Mouse (Mus musculus) cerebellum, postnatal 10 days (tissue): ENCODE results near the gene Entpd2.
"Not testable (repeated sequence)": the region's sequence is repeated elsewhere in the genome, so short reads cannot be mapped to it uniquely, and the experiment has no call there.

Experiments
- DNase-seq, 2 experiments: peaks; one replicate each; pipeline ENCODE4 v3.0.0; 2021; ENCODE audit warnings: mixed read lengths in 2 of 2

Gene Entpd2

DNA sequence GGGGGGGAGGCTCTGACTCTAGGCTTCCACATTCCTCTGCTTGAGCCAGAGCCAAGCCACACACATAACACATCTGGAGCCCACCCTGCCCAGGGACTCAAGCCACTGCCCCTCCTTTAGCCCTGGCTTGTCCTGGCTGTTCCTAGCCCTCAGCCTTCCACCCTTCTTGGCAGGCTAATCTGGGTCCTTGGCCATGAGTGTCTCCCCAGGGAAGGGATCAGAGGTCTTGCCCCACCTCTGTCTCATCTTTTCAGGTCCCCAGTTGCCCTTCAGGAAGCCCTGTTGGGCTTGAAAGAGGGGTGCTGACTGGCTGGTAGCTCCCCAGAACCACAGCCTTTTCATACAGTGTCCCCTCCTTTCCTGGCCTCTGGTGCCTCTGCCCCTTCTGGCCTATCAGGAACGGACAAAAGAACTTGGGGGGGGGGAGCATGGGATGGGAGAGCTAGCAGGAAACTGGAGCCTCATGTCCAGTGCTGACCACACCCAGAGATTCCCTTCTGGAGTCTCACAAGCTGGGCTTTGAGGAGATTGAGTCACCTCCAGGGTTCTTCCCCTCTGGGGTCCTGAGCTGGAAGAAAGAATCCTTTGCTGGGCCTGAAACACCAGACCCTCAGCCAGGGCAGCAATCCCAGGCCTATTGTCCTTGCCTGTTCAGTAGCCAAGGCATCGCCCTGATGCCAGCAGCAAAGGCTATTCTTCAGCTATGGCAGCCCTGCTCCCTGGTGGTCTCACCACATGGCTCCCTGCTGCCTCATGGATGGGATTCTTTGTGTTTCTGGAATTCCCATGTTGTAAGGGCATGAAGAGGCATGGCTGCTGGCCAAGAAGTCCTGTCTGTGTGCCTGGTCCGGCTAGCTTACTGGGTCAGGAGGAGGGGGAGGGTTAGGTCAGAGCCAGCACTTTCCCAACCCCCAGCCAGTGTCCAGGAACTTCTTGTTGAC, 1.1 kb upstream of the Entpd2 start:
- DNase-seq, result peak; percentile 71 to 80

DNA sequence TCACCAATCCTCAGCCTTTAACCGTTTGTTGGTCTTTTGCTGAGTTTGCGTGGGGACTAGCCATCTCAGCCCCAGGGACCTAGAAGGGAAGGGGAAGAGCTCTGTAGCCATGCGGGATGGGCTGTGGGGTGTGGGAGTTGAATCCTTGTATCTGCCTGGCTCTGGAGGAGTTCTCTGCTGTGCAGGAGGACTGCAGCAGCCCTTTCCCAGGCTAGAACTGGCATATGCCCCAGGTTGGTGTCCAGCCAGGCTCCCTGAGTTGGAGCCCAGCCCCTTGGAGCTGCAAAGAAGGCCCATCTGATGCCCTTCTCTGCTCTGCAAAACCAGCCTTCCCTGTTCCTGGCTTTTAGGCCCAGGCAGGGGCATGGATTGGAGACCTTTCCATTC, 916 bp downstream of the Entpd2 start:
- DNase-seq, result peak; percentile 89 to 94

- DNase-seq, result peak; percentile 73 to 78
Measured at GRCm38 (mm10) chr2:25397010-25397409, 1.3 kb downstream of the Entpd2 start.

- DNase-seq, result no peak
Measured at GRCm38 (mm10) chr2:25398065-25398464, 2.4 kb downstream of the Entpd2 start.

GRCm38 (mm10) chr2:25399051-25399450, 3.4 kb downstream of the Entpd2 start, which contains the start of gene Npdc1:
TSS of gene Npdc1 (plus strand) at chr2:25399351.
- no peak for DNase-seq

DNA sequence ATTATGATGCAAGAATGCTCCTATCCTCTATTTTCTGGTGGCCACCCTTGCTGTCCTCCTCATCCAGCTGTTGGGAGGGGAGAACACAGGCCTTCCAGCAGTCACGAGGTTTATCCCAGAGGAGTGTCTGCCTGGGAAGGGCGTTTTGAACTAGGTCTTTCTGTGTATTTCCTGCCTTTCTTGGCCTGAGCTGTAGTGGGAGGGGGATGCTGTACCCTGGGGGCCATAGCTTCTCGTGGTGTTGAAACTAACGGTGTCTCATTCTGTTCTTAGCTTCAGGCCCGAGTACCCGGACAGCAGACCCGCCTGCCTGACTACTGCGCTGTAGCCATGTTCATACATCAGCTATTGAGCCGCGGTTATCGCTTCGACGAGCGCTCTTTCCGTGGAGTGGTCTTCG, 4.6 kb downstream of the Entpd2 start:
- no peak for DNase-seq

GRCm38 (mm10) chr2:25400764-25401163, 5.1 kb downstream of the Entpd2 start:
- peak; percentile 81 to 82 for DNase-seq

GRCm38 (mm10) chr2:25402377-25402971, 6.8 kb downstream of the Entpd2 start:
- DNase-seq, result peak; percentile 94 to 97

DNA sequence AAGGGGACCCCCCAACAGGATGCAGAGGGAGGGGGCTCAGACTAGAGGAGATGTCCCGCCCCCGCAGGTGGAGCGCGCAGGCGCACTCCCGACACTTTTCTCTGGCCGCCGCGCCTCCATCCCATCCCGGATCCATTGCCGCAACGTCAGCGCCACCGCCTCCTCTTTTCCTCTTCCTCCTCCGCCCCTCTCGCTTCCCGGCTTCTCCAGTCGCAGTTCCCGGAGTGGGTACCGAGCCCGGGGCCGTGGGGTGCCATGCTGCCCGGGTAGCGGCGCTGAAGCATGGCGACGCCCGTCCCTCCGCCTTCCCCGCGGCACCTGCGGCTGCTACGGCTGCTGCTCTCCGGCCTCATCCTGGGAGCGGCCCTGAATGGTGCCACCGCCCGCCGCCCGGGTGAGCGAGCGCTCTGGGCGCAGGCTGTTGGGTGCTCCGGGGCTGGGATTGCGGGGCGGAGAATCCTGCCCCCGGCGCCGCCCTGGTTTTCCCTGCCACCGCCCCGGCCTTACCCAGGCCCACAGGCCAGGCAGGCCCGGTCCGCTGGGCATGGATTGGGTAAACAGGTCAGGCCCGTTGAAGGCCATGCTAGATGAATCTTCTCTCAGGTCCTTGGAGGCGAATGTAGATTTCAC, 7.4 kb downstream of the Entpd2 start:
- DNase-seq, result peak; percentile 94 to 96

DNA sequence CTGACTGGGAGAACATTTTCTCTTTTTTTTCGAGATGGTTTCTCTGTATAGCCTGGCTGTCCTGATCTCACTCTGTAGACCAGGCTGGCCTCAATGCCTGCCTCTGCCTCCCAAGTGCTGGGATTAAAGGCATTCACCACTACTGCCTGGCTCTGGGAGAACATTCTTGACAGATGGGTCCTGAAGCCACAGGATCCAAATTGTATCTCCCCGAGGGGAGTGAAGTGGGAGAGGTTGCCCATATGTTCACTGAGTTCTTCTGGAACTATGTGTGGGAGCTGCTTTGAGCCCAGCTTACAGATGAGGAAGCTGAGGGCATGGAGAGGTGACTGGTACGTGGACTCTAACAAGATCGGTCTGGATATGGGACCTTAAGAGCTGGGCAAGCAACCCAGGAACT, 8.3 kb downstream of the Entpd2 start:
- no peak for DNase-seq

DNA sequence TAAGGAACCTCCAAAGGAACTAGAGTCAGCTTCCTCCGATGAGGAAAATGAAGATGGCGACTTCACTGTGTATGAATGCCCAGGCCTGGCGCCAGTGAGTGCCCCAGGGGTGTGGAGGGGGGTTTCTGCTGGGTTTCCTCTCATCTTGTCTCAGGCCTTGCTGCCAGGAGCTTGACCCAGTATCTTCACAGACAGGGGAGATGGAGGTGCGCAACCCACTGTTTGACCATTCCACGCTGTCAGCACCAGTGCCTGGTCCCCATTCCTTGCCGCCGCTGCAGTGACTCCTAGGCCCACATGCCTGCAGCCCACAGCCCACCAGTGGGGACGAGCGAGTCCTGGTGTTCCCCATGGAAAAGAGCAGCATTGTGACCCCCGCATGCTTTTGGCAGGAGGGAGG, 13.2 kb downstream of the Entpd2 start:
- no peak for DNase-seq

DNA sequence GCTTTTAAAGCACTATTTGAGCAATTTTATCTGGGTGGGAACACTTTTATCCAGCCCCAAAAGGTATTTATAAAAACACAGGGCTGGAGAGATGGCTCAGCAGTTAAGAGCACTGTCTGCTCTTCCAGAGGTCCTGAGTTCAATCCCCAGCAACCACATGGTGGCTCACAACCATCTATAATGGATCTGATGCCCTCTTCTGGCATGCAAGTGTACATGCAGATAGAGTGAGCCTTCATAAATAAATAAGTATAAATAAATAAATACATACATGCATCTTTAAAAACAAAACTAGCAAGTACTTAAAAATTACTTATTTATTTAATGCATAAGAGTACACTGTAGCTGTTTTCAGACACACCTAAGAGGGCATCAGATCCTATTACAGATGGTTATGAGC, 17.8 kb downstream of the Entpd2 start:
- DNase-seq, result not testable (repeated sequence)

DNA sequence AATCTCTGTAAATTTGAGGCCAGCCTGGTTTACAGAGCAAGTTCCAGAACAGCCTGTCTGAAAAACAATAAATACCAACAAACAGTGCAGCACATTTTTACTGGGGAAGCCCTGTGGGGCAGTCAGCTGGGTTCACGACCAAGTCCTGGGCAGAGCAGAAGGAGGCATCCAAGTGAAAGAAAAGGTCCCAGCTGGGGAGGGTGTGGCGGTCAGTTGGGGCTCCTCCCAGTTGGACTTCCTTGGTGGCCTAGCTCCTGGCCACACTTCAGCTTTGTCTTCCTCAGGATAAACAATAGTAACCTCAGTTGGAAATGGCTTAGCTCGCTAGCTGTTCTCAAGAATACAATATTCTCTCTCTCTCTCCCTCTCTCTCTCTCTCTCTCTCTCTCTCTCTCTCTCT, 21.8 kb downstream of the Entpd2 start:
- peak in 1 of 2 experiments; percentile 70 for DNase-seq

DNA sequence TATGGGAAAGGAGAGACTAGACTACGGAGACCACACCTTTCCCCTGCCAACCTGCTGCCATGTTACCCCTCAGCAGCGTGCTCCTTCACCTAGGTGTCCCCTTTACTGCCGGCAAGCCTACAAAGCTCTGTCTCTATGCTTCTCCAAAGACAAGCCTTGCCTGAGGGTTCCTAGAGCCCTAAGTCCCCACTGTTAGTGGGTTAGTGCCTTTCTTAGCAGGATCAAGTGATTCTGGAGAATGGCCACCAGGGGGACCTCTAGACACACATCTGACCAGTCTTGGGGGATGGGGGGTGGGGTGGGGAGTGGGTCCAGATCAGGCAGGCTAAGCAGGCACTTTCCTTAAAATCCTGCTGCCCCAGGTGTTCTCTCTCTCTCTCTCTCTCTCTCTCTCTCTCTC, 26.2 kb downstream of the Entpd2 start:
- DNase-seq, result peak; percentile 83 to 87

DNA sequence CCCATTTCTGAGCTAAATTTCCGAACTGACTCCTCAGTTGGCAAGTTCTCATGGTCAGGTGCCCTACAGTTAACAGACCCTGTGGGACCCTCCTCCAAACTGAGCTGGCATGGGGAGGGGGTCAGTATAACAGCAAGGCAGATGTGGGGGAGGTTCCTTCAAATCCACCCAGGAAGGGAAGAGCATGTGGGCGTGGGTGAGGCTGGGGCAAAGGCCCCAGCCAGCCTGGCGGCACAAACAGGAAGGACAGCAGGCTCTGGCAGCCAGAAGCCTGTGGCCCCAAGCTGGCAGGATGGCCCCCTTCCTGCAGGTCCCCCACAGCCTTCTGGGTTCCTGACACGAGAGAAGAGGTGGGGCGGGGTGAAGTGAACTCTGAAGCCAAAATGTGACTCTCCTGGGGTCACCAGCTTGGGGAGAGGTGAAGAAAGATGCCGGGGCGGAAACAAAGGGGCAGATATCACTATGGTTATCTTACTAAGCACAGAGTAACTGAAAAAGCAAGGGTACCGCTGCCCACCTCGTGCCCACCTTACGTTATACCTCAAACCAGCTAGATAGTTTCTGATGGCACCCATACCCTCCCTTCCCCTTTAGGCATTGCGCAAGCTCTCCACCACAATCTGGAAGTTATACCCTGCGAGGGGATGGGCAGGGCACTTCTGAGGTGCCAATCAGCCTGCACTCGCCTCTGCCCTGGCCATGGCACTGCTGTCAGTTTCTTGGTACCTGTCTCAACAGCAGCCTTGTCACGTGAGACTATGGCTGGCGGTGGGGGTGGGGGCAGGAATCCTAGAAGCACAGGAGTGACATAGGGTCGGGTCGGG, 27.1 kb downstream of the Entpd2 start, which contains the start of gene Fut7:
Fut7 (plus strand) TSS at position 681 of the 824 bp plus-strand sequence.
- DNase-seq, result no peak

GRCm38 (mm10) chr2:25423626-25424025, 28.0 kb downstream of the Entpd2 start:
- DNase-seq, result peak in 1 of 2 experiments; percentile 71

GRCm38 (mm10) chr2:25425481-25425880, 29.8 kb downstream of the Entpd2 start:
- peak; percentile 67 to 70 for DNase-seq

DNA sequence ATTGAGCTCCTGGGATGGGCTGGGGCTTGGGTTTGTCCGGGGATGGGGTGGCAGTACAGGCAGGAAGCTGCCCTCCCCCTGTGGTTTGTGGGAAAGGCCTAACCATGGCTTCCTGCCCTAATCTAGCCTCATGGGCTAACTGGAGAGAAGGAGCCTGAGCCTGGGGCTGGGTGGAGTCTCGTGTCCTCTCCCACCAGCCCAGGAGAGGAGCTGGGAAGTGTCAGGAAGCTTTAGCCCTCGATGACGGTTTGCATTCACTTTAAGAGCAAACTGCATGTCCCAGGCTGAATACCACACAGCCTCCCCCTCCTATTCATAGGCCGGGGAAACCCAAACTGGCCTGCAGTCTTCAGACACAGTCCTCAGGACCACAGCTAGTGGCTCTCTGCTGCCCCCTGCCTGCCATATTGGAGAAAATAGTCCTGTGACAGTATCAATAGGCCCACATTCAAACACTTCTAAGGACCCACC, 31.1 kb downstream of the Entpd2 start:
- peak; percentile 91 for DNase-seq

DNA sequence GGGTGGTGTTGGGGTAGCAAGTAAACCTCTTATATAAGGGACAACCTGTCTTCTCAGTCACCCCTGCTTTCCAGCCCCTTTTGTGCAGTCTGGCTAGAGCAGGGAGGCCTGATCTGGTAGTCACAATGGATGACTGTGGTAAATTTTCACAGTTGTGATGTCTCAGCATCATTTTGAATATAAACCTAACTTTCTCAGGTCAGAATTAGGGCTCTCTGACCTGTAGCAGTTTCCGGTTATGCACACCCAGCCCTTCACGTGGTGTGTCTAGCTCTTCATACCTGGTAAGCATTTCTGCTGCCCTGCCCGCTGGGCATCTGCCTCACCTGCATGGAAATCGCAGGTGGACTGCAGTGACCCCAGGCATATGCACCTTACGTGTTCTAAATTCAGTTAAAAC, 31.6 kb downstream of the Entpd2 start:
- DNase-seq, result no peak

GRCm38 (mm10) chr2:25428442-25429236, 33.0 kb downstream of the Entpd2 start, which contains the start of gene Abca2:
TSS of gene Abca2 (plus strand) at chr2:25428703.
- DNase-seq, result peak; percentile 98

GRCm38 (mm10) chr2:25429435-25430180, 33.9 kb downstream of the Entpd2 start:
- peak; percentile 83 to 86 for DNase-seq
